Mouse (Mus musculus) G1E-ER4 (cell line): ENCODE results near the gene Thsd7b. TPM values are rescaled to one million over a fixed set of nuclear protein-coding genes. Genes with fewer than 3 reads are reported as not detected.

Experiments used
- GATA1 ChIP-seq: IDR thresholded peaks from one replicate; pipeline ENCODE4 v1.8.0; 2012; ENCODE audit warnings: low read length, inconsistent platforms
- polyA plus RNA-seq: library from polyadenylated mRNA; stranded (reverse); fragments of >175 nt; gene quantifications from 2 replicates; pipeline ENCODE4 v1.2.3, GENCODE M21; 2012

Thsd7b gene
- polyA plus RNA-seq, 1 experiment: not detected

GRCm38 (mm10) chr1:130262046-130262445, 988.9 kb downstream of the Thsd7b start:
- no peak for TF ChIP-seq GATA1
